Mouse (Mus musculus): ENCODE results near the gene Sass6.
"Not testable (repeated sequence)": the region's sequence is repeated elsewhere in the genome, so short reads cannot be mapped to it uniquely, and the experiment has no call there.

Sass6 gene

GRCm38 (mm10) chr3:116594728-116595602 is at the start of gene Sass6:
Gene Sass6 (plus strand): TSS chr3:116594982.
- peak; percentile 96 for DNase-seq (ENCODE audit: low read depth)

- DNase-seq (ENCODE audit: low read depth): no peak
These were observed 47.4 kb upstream of the Sass6 start for GRCm38 (mm10) chr3:116547430-116547829.

GRCm38 (mm10) chr3:116551362-116551761 is 43.4 kb upstream of the Sass6 start:
- no peak for DNase-seq (ENCODE audit: low read depth)

DNA sequence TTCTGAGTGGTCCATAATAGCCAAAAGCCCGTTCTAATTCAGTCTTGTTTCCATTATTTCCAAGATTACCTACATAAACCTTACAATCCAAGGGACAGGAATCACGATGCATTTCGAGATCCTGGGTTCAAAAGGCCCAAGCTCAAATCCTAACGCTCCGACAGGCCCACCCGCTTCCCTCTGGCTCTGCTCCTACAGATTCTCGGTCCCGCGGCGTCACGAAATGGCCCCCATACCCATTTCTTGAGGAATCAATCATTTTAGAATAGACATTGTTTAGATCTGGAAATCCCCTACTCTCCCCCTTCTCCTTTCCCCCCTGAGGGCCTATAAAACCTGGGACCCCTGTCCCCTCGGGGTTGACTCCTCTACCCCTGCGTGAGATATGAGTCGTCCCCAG is 33.5 kb upstream of the Sass6 start:
- DNase-seq (ENCODE audit: low read depth): not testable (repeated sequence)

- DNase-seq (ENCODE audit: low read depth): peak; percentile 77
These were observed 32.2 kb upstream of the Sass6 start, which contains the start of gene Lrrc39 for GRCm38 (mm10) chr3:116562408-116563094. Gene Lrrc39 (plus strand): TSS chr3:116562973.

GRCm38 (mm10) chr3:116563095-116563492 is 31.7 kb upstream of the Sass6 start:
- no peak for DNase-seq (ENCODE audit: low read depth)

GRCm38 (mm10) chr3:116570628-116571027 is 24.2 kb upstream of the Sass6 start:
- DNase-seq (ENCODE audit: low read depth): no peak

DNA sequence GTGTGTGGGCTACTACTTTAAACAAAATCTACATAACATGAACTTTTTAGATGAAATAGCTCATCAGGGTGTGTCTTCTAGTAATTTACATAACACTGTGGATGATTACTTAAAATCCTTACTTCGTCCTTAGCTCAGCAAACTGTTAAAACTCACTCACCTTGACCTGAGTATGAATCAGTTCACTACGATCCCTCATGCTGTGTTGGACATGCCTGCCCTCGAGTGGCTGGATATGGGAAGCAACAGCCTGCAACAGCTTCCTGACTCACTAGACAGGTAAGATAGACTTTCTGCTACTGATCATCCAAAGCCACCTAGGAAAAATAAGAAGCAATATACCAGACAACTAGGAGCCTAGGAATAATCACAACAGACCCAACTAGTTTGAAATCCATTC is 17.5 kb upstream of the Sass6 start:
- no peak for DNase-seq (ENCODE audit: low read depth)

DNA sequence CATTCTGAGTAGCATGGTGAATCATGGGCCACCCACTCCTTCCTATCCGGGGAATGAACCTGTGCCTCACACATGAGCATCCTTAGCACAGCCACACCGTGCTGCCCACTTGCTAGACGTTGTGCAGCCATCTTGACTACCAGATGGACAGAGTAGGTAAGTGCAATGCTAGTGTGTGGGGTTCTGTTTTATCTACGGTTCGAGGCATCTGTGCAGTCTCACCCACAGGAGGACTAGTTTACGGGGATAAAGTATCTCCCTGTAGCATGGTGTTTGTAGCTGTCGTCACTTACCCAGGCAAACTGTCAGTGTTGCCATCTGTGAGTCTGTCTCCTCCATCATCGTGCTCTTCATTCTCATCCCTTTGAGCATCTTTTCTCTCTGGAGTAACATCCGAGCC is 12.6 kb upstream of the Sass6 start:
- no peak for DNase-seq (ENCODE audit: low read depth)

DNA sequence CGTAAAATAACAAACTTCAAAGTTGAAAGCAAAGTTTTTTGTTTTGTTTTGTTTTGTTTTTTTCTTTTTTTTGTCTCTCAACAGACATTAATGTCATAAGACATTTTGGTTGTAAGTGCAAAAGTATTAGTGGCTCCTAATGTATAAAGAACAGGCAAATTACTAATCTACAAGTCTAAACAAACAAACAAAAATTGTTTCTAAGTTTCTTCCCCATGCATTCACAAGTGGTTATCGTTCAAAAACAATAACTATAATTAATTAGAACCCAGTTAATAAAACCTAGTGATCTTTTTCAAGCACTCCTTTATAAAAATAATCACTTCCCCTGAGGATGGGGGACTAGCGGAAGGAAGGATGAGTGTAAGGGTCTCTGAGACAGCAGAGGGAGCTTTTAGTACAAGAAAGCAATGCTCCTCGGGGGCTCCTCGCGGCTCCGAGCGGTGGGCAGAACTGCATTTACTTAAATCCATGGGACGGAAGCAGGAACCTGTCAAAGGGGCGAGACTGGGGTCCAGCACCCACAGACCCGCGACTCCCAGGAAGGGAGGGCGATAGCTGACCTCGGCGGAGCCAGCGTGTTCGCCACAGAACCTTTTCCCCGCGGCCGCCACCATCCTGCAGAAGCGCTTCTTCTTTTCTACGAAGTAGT is 580 bp upstream of the Sass6 start:
- DNase-seq (ENCODE audit: low read depth): no peak

- peak; percentile 15 for DNase-seq (ENCODE audit: low read depth)
These were observed 815 bp downstream of the Sass6 start for GRCm38 (mm10) chr3:116595603-116595991.

DNA sequence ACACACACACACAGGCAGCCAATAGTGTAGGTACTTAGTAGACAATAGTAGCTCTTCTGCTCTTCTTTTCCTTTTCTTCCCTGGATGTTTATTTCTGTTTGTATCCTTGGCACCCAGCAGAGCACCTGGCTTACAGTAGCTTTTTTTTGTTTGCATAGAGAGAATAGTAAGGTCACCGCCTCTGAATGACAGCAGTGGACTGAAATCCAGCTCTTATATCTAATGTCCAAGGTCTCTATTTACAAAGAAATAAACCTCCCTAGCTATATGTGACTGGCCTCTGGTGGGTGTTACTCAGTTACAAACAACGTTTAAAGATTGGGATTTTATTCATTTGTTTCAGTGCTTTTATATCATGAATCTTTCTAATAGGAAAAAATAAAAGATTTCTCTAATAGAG is 4.9 kb downstream of the Sass6 start:
- no peak for DNase-seq (ENCODE audit: low read depth)

DNA sequence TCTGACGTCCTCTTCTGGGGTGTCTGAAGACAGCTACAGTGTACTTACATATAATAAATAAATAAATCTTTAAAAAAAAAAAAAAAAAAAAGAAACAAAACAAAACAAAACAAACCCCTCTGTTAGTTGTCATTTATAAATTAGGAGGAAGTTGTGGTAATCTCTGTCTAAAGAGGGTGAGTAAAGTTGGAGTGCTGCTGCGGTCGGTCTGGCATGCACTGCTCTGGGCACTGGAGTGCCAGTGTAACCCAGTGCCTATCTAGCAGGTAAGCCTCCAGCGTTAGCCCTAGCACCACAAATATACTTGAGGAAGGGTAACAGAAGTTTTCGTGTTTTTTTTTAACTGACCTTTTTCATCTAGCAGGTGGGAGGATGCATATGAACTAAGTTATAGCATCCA is 6.2 kb downstream of the Sass6 start:
- no peak for DNase-seq (ENCODE audit: low read depth)

- no peak for DNase-seq (ENCODE audit: low read depth)
These were observed 7.0 kb downstream of the Sass6 start for GRCm38 (mm10) chr3:116601781-116602180.

DNA sequence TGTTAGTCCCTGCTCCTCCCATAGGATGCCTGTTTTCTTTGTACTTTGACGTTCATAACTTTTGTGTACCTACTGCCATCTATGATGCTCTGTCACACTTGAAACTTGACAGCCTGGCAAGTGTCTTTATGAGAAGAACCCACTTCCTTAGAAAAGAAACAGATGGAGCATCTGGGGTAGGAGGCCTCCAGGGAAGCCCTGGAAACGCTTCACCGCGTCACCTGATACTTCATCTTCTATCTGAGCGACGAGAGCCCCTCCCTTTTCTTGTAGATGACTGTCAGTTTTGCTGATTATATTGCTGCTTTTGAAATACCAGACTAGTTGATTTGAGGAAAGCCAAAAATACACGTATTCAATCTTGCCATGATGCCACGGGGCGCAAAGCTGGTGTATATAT is 9.8 kb downstream of the Sass6 start:
- no peak for DNase-seq (ENCODE audit: low read depth)

- DNase-seq (ENCODE audit: low read depth): no peak
These were observed 19.6 kb downstream of the Sass6 start, which contains the start of gene Trmt13 for GRCm38 (mm10) chr3:116614295-116614892. Gene Trmt13 (minus strand): TSS chr3:116614587.

DNA sequence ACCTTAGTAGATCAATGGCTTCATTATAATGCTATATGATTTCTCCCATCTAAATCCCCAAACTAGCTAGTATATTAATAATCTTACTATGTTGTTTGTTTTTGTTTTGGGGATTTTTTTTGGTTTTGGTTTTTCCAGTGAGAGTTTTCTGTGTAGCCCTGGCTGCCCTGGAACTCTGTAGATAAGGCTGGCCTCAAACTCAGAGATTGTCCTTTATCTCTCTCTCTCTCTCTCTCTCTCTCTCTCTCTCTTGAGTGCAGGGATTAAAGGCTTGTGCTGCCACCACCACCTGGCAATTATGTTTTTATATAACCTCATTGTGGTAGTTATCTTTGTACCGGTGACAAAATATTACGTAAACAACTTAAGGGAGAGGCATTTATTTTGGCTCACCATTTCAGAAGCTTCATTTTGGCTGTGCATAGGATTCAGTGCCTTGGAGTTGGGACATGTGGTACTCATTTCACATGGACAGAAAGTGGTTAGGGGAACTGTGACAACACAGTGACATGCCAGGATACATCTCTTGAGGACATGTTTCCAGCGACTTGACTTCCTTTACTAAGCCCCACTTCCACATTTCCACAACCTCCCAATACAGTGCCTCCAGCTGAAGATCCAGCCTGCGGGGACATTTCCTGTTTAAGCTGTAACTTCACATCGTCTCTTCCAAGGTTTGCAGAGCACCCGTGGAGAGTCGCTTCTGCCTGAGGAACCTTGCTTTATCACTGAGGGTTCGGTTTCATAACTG is 20.7 kb downstream of the Sass6 start:
- no peak for DNase-seq (ENCODE audit: low read depth)

GRCm38 (mm10) chr3:116618855-116619254 is 24.1 kb downstream of the Sass6 start:
- DNase-seq (ENCODE audit: low read depth): no peak

GRCm38 (mm10) chr3:116620636-116621370 is 26.0 kb downstream of the Sass6 start:
- DNase-seq (ENCODE audit: low read depth): peak; percentile 39

DNA sequence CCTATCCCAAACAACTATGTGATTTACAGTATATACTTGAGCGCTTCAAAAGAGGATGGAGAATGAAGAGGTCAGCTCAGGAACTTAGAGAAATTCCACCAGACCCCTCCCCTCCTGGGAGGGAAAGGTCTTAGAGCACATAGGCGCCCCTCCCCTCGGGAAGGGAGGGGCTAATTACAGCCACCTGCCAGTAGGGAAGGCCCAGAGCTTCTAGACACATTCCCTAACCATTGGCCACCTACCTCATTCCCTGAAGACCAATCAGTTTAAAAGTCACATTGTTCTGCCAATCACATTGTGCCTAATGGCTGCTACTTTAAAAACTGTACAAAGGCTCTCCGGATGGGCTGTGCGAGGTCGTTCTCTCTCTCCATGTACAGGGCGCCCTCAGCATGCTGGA is 27.9 kb downstream of the Sass6 start:
- DNase-seq (ENCODE audit: low read depth): no peak

- no peak for DNase-seq (ENCODE audit: low read depth)
These were observed 36.7 kb downstream of the Sass6 start for GRCm38 (mm10) chr3:116631459-116631858.
